Mouse (Mus musculus): ENCODE measurements at regions not wholly inside any gene's neighbourhood (a gene's known extent, or its start where the extent isn't known, plus 50 kb on each side); places are given as distances from the start of the nearest gene placed in this dataset.
"Not testable (repeated sequence)": the region's sequence is repeated elsewhere in the genome, so short reads cannot be mapped to it uniquely, and the experiment has no call there.

GRCm38 (mm10) chr2:39483208-39483912 is 257.1 kb upstream of the Ppp6c start:
- H3K9ac ChIP-seq (replicated peaks; ENCODE audit: low read depth): no peak overlapping the region
- WGBS: 46% methylated on average over 12 of the region's 12 CpGs
- TF ChIP-seq CTCF (IDR thresholded peaks at IDR 0.05): no peak
- TF ChIP-seq EP300 (IDR thresholded peaks at IDR 0.05): no peak
- no peak overlapping the region for H3K27ac ChIP-seq (ENCODE audit: low read length)
- no peak overlapping the region for H3K4me2 ChIP-seq (replicated peaks; ENCODE audit: low read depth, low read length)
- no peaks in the 10 kb centered on the region for H3K27me3 ChIP-seq (replicated peaks; ENCODE audit: insufficient read depth, low read length)
- no peak overlapping the region for H3K4me3 ChIP-seq (ENCODE audit: low read depth, low read length)
- H3K36me3 ChIP-seq (ENCODE audit: insufficient read depth, low read length): no peaks in the 10 kb centered on the region
- no peaks in the 10 kb centered on the region for H3K9me3 ChIP-seq (ENCODE audit: low read length)
- no peaks in the 10 kb centered on the region for H3K4me1 ChIP-seq (ENCODE audit: insufficient read depth, low read depth, low read length)
- ATAC-seq (no peak), DNase-seq (ENCODE audit: low spot score) (no peak)

GRCm38 (mm10) chr2:39482608-39483007 is 256.4 kb upstream of the Ppp6c start:
- Histone ChIP-seq H3K4me2 (replicated peaks; ENCODE audit: low read depth, low read length) (no peak overlapping the region), H3K27ac (ENCODE audit: low read length) (no peak overlapping the region), H3K9ac (replicated peaks; ENCODE audit: low read depth) (no peak overlapping the region), H3K9me3 (ENCODE audit: low read length) (no peaks in the 10 kb centered on the region), H3K4me1 (ENCODE audit: insufficient read depth, low read depth, low read length) (no peaks in the 10 kb centered on the region), H3K27me3 (replicated peaks; ENCODE audit: insufficient read depth, low read length) (no peaks in the 10 kb centered on the region), H3K4me3 (ENCODE audit: low read depth, low read length) (no peak overlapping the region), H3K36me3 (ENCODE audit: insufficient read depth, low read length) (no peaks in the 10 kb centered on the region)
- TF ChIP-seq EP300 (IDR thresholded peaks at IDR 0.05): no peak
- no peak for TF ChIP-seq CTCF (IDR thresholded peaks at IDR 0.05)
- ATAC-seq: no peak
- DNase-seq (ENCODE audit: low spot score): no peak
- 54% methylated on average over 2 of the region's 2 CpGs for WGBS

- Histone ChIP-seq H3K9me3 (ENCODE audit: low read length) (no peaks in the 10 kb centered on the region), H3K4me2 (replicated peaks; ENCODE audit: low read depth, low read length) (no peak overlapping the region), H3K9ac (replicated peaks; ENCODE audit: low read depth) (no peak overlapping the region), H3K27ac (ENCODE audit: low read length) (no peak overlapping the region), H3K4me1 (ENCODE audit: insufficient read depth, low read depth, low read length) (no peaks in the 10 kb centered on the region), H3K4me3 (ENCODE audit: low read depth, low read length) (no peak overlapping the region), H3K36me3 (ENCODE audit: insufficient read depth, low read length) (no peaks in the 10 kb centered on the region), H3K27me3 (replicated peaks; ENCODE audit: insufficient read depth, low read length) (no peaks in the 10 kb centered on the region)
- TF ChIP-seq CTCF (IDR thresholded peaks at IDR 0.05) (no peak), EP300 (IDR thresholded peaks at IDR 0.05) (no peak)
- DNase-seq (ENCODE audit: low spot score) (no peak), ATAC-seq (no peak)
- 63% methylated on average over 3 of the region's 3 CpGs for WGBS
Observed at GRCm38 (mm10) chr2:39480236-39480635, 254.0 kb upstream of the Ppp6c start.

- not testable (repeated sequence) for H3K27me3 ChIP-seq (replicated peaks; ENCODE audit: insufficient read depth, low read length); H3K9ac ChIP-seq (replicated peaks; ENCODE audit: low read depth); ATAC-seq; H3K36me3 ChIP-seq (ENCODE audit: insufficient read depth, low read length); H3K4me2 ChIP-seq (replicated peaks; ENCODE audit: low read depth, low read length); H3K4me1 ChIP-seq (ENCODE audit: insufficient read depth, low read depth, low read length); H3K9me3 ChIP-seq (ENCODE audit: low read length); DNase-seq (ENCODE audit: low spot score); H3K27ac ChIP-seq (ENCODE audit: low read length); H3K4me3 ChIP-seq (ENCODE audit: low read depth, low read length)
Observed at GRCm38 (mm10) chr2:39472925-39473324, 246.7 kb upstream of the Ppp6c start.
